Mouse (Mus musculus) retina, postnatal 7 days (tissue): ENCODE results near the gene Elmod3.

Experiments used
- DNase-seq: peaks from one replicate; pipeline ENCODE4 v3.0.0-alpha.2; 2012; ENCODE audit warnings: low read depth, low spot score

Elmod3 gene

DNA sequence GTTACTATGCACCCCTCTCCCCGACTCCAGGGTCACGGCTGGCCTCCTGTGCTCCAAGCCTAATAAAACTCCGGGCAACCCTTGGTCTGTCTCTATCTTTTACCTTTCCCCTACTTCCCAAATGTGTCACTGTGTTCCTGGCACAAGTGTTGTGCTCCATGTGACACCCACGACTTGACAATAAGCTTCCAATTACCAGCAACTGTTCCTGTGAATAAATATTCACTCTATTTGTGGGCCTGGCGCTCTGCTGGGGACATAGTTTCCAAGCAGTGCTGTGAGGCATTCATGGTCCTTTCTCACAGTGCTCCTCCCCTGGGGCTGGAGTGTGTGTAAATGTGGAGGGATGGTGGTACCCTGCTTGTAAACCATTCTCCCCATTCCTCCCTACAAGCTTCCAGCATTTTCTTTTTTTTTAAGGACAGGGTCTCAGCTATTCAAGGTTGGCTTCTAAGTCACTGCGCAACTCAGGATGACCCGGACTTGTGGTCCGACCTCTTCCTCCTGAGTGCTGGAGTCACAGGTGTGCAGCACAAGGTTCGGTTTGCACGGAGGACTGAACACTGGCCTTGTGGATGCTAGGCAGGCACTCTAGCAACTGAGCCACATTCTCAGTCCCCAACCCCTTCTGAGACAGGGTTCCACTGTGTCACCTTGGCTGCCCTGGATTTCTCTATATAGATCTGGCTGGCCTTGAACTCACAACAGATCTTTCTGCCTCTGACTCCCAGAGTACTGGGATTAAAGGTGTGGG lies 27.4 kb downstream of the Elmod3 start:
- DNase-seq: no peak

DNA sequence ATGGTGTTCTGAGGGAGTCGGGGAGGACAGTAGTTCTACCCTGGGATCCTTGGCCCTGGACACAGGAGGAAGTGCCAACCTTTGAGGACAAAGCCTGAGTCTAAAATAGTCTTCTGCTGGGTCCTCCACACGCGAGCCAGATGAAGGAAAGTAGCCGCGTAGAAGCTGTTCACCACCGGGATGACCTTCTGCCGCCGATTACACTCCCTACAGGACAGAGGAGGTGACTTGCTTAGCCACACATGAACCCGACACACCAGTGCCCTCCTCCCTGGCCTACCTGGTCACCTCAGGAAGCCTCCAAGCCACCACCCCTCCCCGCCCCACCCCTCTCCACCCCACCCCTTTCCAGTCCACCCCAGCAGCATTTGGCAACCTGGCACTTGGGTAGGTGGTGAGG lies 29.5 kb downstream of the Elmod3 start:
- no peak for DNase-seq

- no peak for DNase-seq
Observed at GRCm38 (mm10) chr6:72567508-72567907, 30.7 kb downstream of the Elmod3 start.

- DNase-seq: peak; percentile 82
Observed at GRCm38 (mm10) chr6:72566044-72566443, 32.2 kb downstream of the Elmod3 start.

DNA sequence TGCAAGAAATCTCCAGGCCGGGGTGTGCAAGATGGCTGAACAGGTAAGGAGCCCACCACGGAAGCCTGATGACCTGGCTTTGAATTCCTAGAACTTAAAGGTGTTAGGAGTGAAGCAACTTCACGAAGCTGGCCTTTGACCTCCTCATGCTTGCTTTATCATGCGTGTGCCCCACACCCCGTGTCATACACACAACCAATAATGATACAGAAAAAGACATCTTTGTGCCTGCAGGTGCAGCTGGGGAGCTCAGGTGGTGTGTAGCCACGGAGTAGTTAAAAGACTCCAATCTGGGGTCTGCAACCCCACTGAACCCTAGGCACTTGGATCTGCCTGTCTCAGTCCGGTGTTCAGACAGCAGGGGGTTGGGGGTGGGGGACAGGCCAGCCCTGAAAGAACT lies 32.7 kb downstream of the Elmod3 start:
- DNase-seq: no peak

GRCm38 (mm10) chr6:72562894-72563293 lies 35.3 kb downstream of the Elmod3 start:
- no peak for DNase-seq

- DNase-seq: no peak
Observed at GRCm38 (mm10) chr6:72562486-72562885, 35.7 kb downstream of the Elmod3 start.

GRCm38 (mm10) chr6:72560801-72561200 lies 37.4 kb downstream of the Elmod3 start:
- DNase-seq: no peak

GRCm38 (mm10) chr6:72553079-72553412 lies 45.2 kb downstream of the Elmod3 start:
- DNase-seq: no peak

DNA sequence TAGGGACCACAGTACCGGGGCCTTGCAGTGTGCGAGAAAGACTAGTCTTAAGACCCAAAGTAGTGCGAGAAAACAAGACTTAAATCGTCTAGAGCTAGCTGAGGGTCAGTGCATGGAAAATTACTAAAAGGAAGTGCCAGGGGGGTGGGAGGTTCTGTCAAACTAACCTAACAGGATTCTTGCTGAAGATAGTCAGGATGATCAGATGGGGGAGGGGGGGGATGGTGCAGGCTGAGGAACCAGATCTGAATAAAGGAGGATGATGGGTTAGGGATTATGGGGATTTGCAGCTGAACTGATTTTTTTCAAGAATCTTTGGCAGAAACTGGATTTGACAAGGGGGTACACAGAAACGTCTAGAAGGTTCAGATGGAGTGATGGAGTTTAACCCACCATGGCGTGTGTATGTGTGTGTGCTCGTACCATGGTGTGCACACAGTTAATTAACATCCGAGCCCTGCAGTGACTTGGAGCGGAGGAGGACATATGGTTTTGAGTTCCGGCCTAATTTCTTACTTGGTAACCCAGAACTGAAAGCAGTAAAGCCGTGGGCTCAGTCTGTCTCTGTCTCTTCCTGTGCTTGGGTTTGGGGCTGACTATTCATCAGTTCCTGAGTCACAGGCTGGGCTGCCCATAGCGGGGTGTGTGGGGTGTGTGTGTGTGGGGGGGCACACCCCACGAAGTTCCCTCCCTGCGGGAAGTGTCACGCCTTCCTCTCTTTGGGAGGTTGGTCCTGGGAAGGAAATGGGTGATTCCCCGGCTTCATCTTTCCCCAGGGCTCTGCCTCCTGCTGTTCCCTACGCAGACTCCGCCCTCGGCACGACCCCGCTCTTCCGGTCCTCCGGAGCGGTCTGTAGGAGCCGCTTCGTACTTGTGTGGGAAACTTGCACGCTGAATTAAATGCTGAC lies 45.8 kb downstream of the Elmod3 start:
- DNase-seq: peak; percentile 41

- no peak for DNase-seq
Observed at GRCm38 (mm10) chr6:72550503-72551100, 47.6 kb downstream of the Elmod3 start.

DNA sequence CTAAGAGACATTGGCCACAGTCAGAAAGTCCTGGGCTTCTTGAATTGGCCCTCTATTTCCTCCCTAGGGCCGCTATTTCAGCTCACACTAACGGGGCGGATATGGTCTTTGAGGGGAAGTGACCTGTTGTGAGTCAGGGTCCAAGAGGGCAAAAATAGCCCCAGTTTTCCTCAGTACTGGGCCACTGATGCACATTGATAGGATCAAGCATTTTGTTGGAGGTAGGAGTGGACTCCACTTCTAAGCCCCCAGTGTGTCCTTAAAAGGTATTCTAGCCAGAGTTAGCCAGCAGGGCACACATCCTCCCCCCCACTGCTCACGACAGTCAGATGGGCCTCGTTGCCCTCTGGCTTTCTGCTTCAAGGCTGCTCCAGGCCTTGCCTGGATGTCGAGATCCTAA lies 48.2 kb downstream of the Elmod3 start:
- DNase-seq: no peak

DNA sequence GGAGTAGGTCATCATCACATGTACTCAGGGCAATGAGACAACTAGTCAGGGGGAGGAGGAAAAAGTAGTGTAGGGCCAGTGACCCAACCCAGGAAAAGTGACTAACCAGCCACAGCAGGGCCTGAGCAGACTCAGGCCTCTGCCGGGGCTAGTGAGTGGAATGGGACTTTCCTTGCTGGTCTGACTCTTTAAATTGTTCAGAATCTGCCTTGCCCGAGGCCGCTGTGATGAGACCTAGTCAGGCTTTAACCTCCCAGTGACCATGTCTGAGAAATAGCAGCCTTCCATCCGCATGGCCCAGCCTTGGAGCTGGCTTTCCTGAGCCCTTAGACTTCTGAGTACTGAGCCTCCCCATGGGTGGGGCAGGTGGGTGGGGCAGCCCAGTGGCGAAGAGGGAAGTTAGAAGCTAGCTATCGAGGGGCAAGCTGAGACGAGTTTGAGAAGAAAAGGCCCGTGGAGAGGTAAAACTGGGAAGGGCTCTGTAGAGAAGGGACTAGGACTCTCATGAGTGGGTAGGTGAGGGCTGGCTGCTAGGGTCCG lies 49.1 kb downstream of the Elmod3 start:
- no peak for DNase-seq

DNA sequence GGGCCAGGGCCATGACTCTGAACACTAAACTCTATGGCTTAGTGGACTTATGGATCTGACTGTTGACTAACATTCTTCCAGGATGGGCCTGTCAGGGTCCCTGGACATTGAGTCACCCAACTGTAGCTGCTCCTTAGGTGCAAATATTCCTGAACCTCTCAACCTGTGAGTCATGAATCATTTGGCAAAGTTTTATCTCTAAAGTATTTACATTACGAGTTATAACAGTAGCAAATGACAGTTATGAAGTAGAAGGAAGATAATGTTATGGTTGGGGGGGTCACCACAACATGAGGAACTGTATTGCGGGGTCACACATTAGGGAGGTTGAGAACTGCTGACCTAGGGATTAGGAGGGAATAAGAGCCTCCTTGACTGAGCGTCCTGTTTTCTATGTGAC lies 50.4 kb downstream of the Elmod3 start:
- no peak for DNase-seq

- DNase-seq: no peak
Observed at GRCm38 (mm10) chr6:72547121-72547520, 51.1 kb downstream of the Elmod3 start.

GRCm38 (mm10) chr6:72545377-72545776 lies 52.8 kb downstream of the Elmod3 start:
- DNase-seq: no peak

- no peak for DNase-seq
Observed at GRCm38 (mm10) chr6:72544283-72544987, 53.8 kb downstream of the Elmod3 start, which contains the start of gene Capg. Gene Capg (plus strand): TSS chr6:72544391.

DNA sequence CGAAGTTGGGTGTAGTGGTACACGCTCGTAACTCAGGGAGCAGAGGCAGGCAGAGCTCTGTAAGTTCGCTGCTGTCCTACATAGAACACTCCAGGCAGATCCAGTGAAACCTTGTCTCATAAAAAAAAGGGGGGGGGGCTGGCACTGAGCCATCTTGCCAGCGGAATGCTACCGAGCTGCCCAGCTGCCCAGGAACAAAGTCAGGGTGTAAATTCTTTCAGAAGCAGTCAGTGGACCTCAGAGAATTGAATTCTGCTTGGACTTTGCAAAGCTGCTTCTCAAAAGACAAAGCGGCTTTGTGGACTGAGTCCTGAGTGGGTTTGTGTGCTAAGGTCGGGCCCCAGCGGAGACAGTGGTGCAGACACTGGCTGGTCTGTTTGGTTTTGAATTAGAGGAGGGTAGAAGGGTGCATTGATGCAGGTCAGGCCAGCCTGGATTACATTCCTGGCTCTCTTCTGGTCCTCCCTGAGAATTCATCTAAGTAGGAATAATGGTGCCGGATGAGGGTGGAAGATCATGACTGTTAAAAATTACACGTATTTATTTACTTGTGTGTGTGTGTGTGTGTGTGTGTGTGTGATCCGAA lies 54.9 kb downstream of the Elmod3 start:
- DNase-seq: no peak

DNA sequence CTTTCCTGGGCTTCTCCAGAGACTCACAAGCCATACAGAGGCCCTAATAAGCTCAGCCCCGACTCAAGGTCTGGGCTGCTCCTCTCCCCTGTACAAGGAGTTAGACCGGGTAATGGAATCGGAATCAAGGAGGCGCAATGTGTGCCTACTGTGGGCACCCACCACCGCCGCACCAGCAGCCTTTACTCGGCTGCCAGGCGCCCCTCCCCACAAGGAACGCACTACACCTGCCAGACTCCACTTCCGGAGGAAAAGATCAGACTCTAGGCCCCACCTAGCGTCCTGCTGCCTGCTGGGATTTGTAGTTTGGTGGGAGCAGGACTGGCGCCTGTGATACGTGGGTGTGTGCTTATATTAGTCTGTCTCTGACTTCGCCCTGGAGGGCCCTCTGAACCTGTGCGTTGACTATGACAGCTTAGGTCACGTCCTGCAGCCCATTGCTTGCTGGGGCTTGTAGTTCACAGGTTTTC lies 59.6 kb downstream of the Elmod3 start:
- peak; percentile 74 for DNase-seq

DNA sequence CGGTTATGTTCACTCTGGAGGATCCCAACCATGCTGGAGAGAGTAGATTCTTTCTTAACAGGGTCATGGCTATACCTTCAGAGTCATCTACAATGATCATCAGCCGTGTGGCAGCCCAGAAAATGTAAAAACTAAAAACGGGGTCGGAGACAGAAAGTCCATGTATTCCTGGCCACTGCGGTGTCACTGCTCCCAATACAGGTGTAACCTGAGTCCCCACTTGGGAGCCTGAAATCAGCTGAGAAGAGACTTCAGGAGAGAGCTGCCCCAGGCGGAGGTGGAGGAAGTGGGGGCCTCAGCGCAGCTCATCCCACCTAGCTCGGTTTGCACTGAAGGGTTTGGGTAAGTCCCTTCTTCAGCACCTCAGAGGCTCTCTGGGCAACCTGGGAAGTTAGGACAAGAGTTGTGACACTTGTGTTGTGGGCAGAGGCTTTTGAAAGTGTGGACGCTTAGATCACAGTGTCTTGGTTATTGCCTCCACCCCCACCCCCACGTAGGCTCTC lies 60.2 kb downstream of the Elmod3 start:
- no peak for DNase-seq

- peak; percentile 59 for DNase-seq
Observed at GRCm38 (mm10) chr6:72535165-72535564, 63.0 kb downstream of the Elmod3 start.
